Mouse (Mus musculus) limb, embryonic 12.5 days (tissue): ENCODE measurements around the gene Acp7. TPM values are rescaled to one million over a fixed set of nuclear protein-coding genes. Genes with fewer than 3 reads are reported as not detected.

Experiments used
- ATAC-seq: fragments of 200-750 bp; cut with Nextera tagmentation; 2 replicates; pipeline ENCODE4 v1.8.0; 2017; ENCODE audit warnings: low read depth, moderate TSS enrichment; ENCODE audit not compliant: insufficient number of reproducible peaks, insufficient read depth, low FRiP score, low TSS enrichment
- H3K27ac ChIP-seq: fragments of 300-500 bp; sonication (generic); 2 replicates; pipeline ENCODE4 v1.5.1; 2016; ENCODE audit warnings: mild to moderate bottlenecking, moderate library complexity
- H3K27me3 ChIP-seq: fragments of 300-500 bp; sonication (generic); 2 replicates; pipeline ENCODE4 v1.6.1; 2016; ENCODE audit warnings: mild to moderate bottlenecking, moderate library complexity
- H3K36me3 ChIP-seq: fragments of 300-500 bp; sonication (generic); 2 replicates; pipeline ENCODE4 v1.6.1; 2016; ENCODE audit warnings: mild to moderate bottlenecking, moderate library complexity
- H3K4me1 ChIP-seq: fragments of 300-500 bp; sonication (generic); replicated peaks from 2 replicates; pipeline ENCODE4 v1.6.1; 2016
- H3K4me2 ChIP-seq: fragments of 300-500 bp; sonication (generic); 2 replicates; pipeline ENCODE4 v1.6.1; 2016; ENCODE audit warnings: mild to moderate bottlenecking, moderate library complexity
- H3K4me3 ChIP-seq: fragments of 300-500 bp; sonication (generic); replicated peaks from 2 replicates; pipeline ENCODE4 v1.5.1; 2016; ENCODE audit warnings: mild to moderate bottlenecking
- H3K9ac ChIP-seq: fragments of 300-500 bp; sonication (generic); replicated peaks from 2 replicates; pipeline ENCODE4 v1.6.1; 2016; ENCODE audit warnings: mild to moderate bottlenecking, moderate library complexity
- H3K9me3 ChIP-seq: fragments of 300-500 bp; sonication (generic); 2 replicates; pipeline ENCODE4 v1.6.1; 2016; ENCODE audit warnings: mild to moderate bottlenecking, moderate library complexity
- WGBS: fragments of 180-500 bp; shearing (Covaris S2); methylation state at CpG from one replicate; pipeline ENCODE4 v1.1.7; 2016; 5-methylcytosine and 5-hydroxymethylcytosine counted together
- polyA plus RNA-seq: library from polyadenylated mRNA; unstranded; fragments of >200 nt; fragmentation: Nextera tagmentation; extraction: Ambion mirVana; gene quantifications from 2 replicates; pipeline ENCODE4 v1.2.1, GENCODE M21; 2016

The Acp7 gene
- polyA plus RNA-seq, 1 experiment from 2014 or later: not detected

- peak overlapping the region; percentile 20; the same call in 1 of the 2 replicates for H3K27ac ChIP-seq
- ATAC-seq: no peak
Measured at GRCm38 (mm10) chr7:28601029-28601428, 30.1 kb downstream of the Acp7 start.

DNA sequence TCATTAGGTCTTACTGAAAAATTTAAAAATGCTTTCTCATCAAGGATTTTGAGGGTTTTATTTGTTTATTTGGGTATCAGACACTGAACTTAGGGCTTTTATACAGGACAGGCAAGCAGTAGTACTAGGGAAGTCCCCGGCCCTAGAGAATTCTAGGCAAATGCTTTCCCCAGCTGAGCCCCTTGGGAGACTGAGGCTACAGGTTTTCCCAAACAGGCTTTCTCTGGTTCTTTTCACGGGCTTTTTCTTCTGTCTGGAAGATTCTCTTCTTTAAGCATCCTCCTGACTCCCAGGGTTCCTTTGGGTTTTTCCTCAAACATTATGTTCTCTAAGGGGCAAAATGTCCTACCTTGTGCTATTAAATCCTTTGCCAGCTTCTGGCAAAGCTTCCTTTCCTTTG lies 32.2 kb downstream of the Acp7 start:
- H3K4me3 ChIP-seq: no peak overlapping the region
- no peak for ATAC-seq
- no peaks in the 10 kb centered on the region for H3K9me3 ChIP-seq
- peaks cover 31% of the 10 kb centered on the region for H3K4me1 ChIP-seq
- no peak overlapping the region for H3K9ac ChIP-seq
- 65% methylated on average over 2 of the region's 2 CpGs for WGBS
- no peak overlapping the region for H3K27ac ChIP-seq
- H3K27me3 ChIP-seq: no peaks in the 10 kb centered on the region
- no peak overlapping the region for H3K4me2 ChIP-seq
- peaks cover 5% of the 10 kb centered on the region; the same call in 1 of the 2 replicates for H3K36me3 ChIP-seq

More at GRCm38 (mm10) chr7:28601029-28601428, 30.1 kb downstream of the Acp7 start:
- H3K36me3 ChIP-seq: no peaks in the 10 kb centered on the region
- peaks cover 18% of the 10 kb centered on the region for H3K4me1 ChIP-seq
- H3K9ac ChIP-seq: no peak overlapping the region
- H3K4me3 ChIP-seq: no peak overlapping the region
- H3K27me3 ChIP-seq: no peaks in the 10 kb centered on the region
- 9% methylated on average over 11 of the region's 11 CpGs for WGBS
- no peak overlapping the region for H3K4me2 ChIP-seq
- H3K9me3 ChIP-seq: no peaks in the 10 kb centered on the region

DNA sequence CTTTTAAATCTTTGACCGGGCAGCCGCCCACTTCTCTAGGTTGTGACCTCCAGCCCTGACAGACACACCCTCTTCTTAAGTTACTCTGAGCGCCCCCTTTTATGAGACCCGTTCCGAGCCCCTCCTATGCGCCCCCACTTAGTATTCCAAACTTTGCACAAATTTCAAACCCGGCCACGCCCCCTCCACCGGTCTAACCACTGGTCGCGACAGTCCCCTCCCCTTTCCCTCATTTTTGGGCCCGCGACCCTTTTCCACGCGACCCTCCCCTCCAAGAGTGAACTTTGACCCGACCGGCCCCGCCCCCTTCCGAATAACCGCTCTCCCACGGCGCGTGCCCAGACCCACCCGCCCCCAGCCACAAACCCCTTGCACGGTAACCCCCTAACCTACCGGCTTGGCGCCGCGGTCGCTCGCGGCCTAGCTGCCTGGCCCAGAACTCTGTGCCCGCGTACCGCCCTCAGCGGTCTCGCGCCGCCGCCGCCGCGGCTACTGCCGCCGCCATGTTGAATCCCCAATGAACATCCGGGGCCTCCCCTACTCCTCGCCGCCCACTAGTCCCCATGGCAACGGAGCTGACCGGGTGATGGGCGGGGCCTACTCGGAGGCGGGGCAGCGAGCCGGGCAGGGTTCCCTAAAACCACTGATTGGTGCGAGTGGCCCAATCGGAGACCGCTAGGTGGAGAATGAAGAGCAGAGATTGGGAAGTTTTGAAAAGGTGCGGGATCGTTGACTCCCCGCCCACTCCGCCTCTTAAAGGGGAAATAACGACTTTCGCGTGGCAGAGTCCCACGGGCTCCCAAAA lies 33.3 kb downstream of the Acp7 start, which contains the start of the genes Samd4b and Pak4:
Gene Samd4b (minus strand): TSS at position 503 of the 805 bp plus-strand sequence.
Gene Pak4 (minus strand): TSS at position 544 of the 805 bp plus-strand sequence.
- H3K4me1 ChIP-seq: peaks cover 42% of the 10 kb centered on the region
- H3K36me3 ChIP-seq: peaks cover 5% of the 10 kb centered on the region; the same call in 1 of the 2 replicates
- H3K9me3 ChIP-seq: no peaks in the 10 kb centered on the region
- H3K27me3 ChIP-seq: no peaks in the 10 kb centered on the region
- H3K4me3 ChIP-seq: peak within 1 kb of the TSS; percentile 64
- peak within 1 kb of the TSS; percentile 85 for H3K4me2 ChIP-seq
- H3K9ac ChIP-seq: peak within 1 kb of the TSS; percentile 69
- under 1% methylated on average over 64 of the region's 66 CpGs for WGBS
- ATAC-seq: peak; percentile 84
- peak within 1 kb of the TSS; percentile 93 for H3K27ac ChIP-seq

GRCm38 (mm10) chr7:28597277-28597570 lies 33.9 kb downstream of the Acp7 start:
- Histone ChIP-seq H3K4me2 (peak overlapping the region; percentile 85), H3K4me3 (peak overlapping the region; percentile 64), H3K27ac (peak overlapping the region; percentile 93), H3K27me3 (no peaks in the 10 kb centered on the region), H3K9ac (peak overlapping the region; percentile 69), H3K9me3 (no peaks in the 10 kb centered on the region), H3K36me3 (peaks cover 5% of the 10 kb centered on the region; the same call in 1 of the 2 replicates), H3K4me1 (peaks cover 49% of the 10 kb centered on the region)
- 14% methylated on average over 9 of the region's 9 CpGs for WGBS
- ATAC-seq: no peak

- Histone ChIP-seq H3K9ac (peak overlapping the region; percentile 69), H3K4me1 (peaks cover 54% of the 10 kb centered on the region), H3K27ac (peak overlapping the region; percentile 93), H3K4me2 (peak overlapping the region; percentile 85), H3K9me3 (no peaks in the 10 kb centered on the region), H3K27me3 (no peaks in the 10 kb centered on the region), H3K4me3 (peak overlapping the region; percentile 64), H3K36me3 (peaks cover 7% of the 10 kb centered on the region; the same call in 1 of the 2 replicates)
- 36% methylated on average over 20 of the region's 20 CpGs for WGBS
- ATAC-seq: peak; percentile 13; the same call in 1 of the 2 replicates
Measured at GRCm38 (mm10) chr7:28596436-28597276, 34.5 kb downstream of the Acp7 start.

GRCm38 (mm10) chr7:28595751-28596435 lies 35.2 kb downstream of the Acp7 start:
- H3K9me3 ChIP-seq: no peaks in the 10 kb centered on the region
- peaks cover 8% of the 10 kb centered on the region for H3K36me3 ChIP-seq
- ATAC-seq: no peak
- no peak overlapping the region; the same call in 1 of the 2 replicates for H3K27ac ChIP-seq
- peaks cover 53% of the 10 kb centered on the region for H3K4me1 ChIP-seq
- WGBS: 82% methylated on average over 8 of the region's 8 CpGs
- H3K4me3 ChIP-seq: peak overlapping the region; percentile 64; the same call in 1 of the 2 replicates
- H3K9ac ChIP-seq: no peak overlapping the region
- peak overlapping the region; percentile 85 for H3K4me2 ChIP-seq
- H3K27me3 ChIP-seq: no peaks in the 10 kb centered on the region

- Histone ChIP-seq H3K9ac (no peak overlapping the region; the same call in none of the 2 replicates), H3K36me3 (peaks cover 8% of the 10 kb centered on the region), H3K4me2 (peak overlapping the region; percentile 26; the same call in 1 of the 2 replicates), H3K27me3 (no peaks in the 10 kb centered on the region), H3K4me1 (peaks cover 63% of the 10 kb centered on the region), H3K4me3 (no peak overlapping the region), H3K9me3 (no peaks in the 10 kb centered on the region), H3K27ac (peak overlapping the region; percentile 74)
- no peak for ATAC-seq
- WGBS: 43% methylated on average over 14 of the region's 14 CpGs
Measured at GRCm38 (mm10) chr7:28593206-28594111, 37.7 kb downstream of the Acp7 start.

DNA sequence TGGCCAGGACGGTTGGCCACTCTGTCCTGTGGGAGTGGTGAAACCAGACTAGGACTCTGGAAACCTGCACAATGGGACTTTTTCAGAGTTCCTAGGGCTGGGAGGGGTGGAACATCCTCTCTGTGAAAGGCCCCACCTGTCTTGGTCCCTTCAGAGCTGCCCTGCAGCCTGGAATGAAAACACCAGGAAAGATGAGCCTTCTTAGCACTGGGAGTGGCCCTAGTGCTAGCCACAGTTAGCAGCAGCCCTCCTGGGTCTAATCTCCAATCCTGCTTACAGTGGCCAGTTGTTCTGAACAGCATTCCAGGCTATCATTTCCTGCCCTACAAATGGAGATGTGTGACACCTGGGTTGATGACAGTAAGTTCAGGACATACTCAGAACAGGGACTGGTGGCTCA lies 39.3 kb downstream of the Acp7 start:
- H3K9ac ChIP-seq: no peak overlapping the region
- no peak overlapping the region for H3K27ac ChIP-seq
- H3K4me2 ChIP-seq: no peak overlapping the region
- peaks cover 73% of the 10 kb centered on the region for H3K4me1 ChIP-seq
- H3K36me3 ChIP-seq: peaks cover 8% of the 10 kb centered on the region
- H3K4me3 ChIP-seq: no peak overlapping the region
- WGBS: 75% methylated on average over 1 of the region's 1 CpGs
- ATAC-seq: no peak
- no peaks in the 10 kb centered on the region for H3K27me3 ChIP-seq
- no peaks in the 10 kb centered on the region for H3K9me3 ChIP-seq

DNA sequence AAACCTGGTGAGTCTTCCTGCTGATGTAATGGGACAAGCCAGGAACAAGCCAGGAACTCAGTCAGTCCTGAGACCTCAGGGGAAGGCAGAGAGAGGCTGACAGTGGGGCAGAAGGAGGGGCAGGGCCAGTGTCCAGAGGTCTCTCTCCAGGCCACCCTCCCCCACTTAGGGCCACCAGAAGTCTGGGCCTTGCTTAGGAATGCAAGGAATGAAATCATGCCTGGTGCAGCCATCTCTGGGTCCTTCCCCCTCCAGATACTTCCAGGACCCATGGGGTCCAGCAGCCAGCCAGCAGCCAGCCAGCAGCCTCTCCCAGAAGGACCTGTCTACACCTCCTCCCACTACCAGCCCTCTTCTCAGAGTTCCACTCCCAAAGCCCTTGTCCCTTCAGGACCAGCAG lies 43.5 kb downstream of the Acp7 start:
- Histone ChIP-seq H3K4me1 (peaks cover 70% of the 10 kb centered on the region), H3K9me3 (no peaks in the 10 kb centered on the region), H3K4me2 (no peak overlapping the region), H3K36me3 (peaks cover 3% of the 10 kb centered on the region; the same call in 1 of the 2 replicates), H3K27ac (peak overlapping the region; percentile 73), H3K27me3 (no peaks in the 10 kb centered on the region), H3K4me3 (no peak overlapping the region), H3K9ac (0 out of 2 replicates have a peak overlapping the region, but pooled peaks have one; percentile 23)
- no peak for ATAC-seq
